Mouse (Mus musculus) embryonic facial prominence, embryonic 14.5 days (tissue): ENCODE data around the gene Nup107. TPM values are rescaled to one million over a fixed set of nuclear protein-coding genes. Genes with fewer than 3 reads are reported as not detected.

Source experiments
- ATAC-seq: fragments of 200-750 bp; cut with Nextera tagmentation; 2 replicates; pipeline ENCODE4 v1.8.0; 2017; ENCODE audit warnings: low read depth, moderate number of reproducible peaks, moderate TSS enrichment
- DNase-seq: peaks from one replicate; pipeline ENCODE4 v3.0.0-alpha.2; 2015; ENCODE audit warnings: low spot score
- H3K27ac ChIP-seq: fragments of 300-500 bp; sonication (generic); replicated peaks from 2 replicates; pipeline ENCODE4 v1.5.1; 2014; ENCODE audit warnings: low read depth, mild to moderate bottlenecking, low read length, moderate library complexity
- H3K27me3 ChIP-seq: fragments of 300-500 bp; sonication (generic); replicated peaks from 2 replicates; pipeline ENCODE4 v1.6.1; 2014; ENCODE audit warnings: low read length; ENCODE audit not compliant: control insufficient read depth, insufficient read depth
- H3K36me3 ChIP-seq: fragments of 300-500 bp; sonication (generic); 2 replicates; pipeline ENCODE4 v1.6.1; 2014; ENCODE audit warnings: low read length, mixed read lengths; ENCODE audit not compliant: control insufficient read depth, insufficient read depth
- H3K4me1 ChIP-seq: fragments of 300-500 bp; sonication (generic); 2 replicates; pipeline ENCODE4 v1.6.1; 2014; ENCODE audit warnings: antibody characterized with exemption, low read length; ENCODE audit not compliant: control insufficient read depth, insufficient read depth
- H3K4me2 ChIP-seq: fragments of 300-500 bp; sonication (generic); 2 replicates; pipeline ENCODE4 v1.6.1; 2014; ENCODE audit warnings: low read depth, mild to moderate bottlenecking, low read length, moderate library complexity, mixed read lengths
- H3K4me3 ChIP-seq: fragments of 300-500 bp; sonication (generic); 2 replicates; pipeline ENCODE4 v1.5.1; 2014; ENCODE audit warnings: low read depth, mild to moderate bottlenecking, low read length
- H3K9ac ChIP-seq: fragments of 300-500 bp; sonication (generic); 2 replicates; pipeline ENCODE4 v1.6.1; 2014; ENCODE audit warnings: low read depth, mild to moderate bottlenecking, low read length, moderate library complexity, mixed read lengths
- H3K9me3 ChIP-seq: fragments of 300-500 bp; sonication (generic); 2 replicates; pipeline ENCODE4 v1.6.1; 2016; ENCODE audit warnings: low read length; ENCODE audit not compliant: control insufficient read depth
- WGBS: fragments of 180-500 bp; shearing (Covaris S2); extraction: QIAGEN DNeasy Blood & Tissue Kit; methylation state at CpG from one replicate; pipeline ENCODE4 v1.1.7; 2014; 5-methylcytosine and 5-hydroxymethylcytosine counted together
- polyA plus RNA-seq: library from polyadenylated mRNA; unstranded; fragments of >200 nt; fragmentation: Nextera tagmentation; extraction: Ambion mirVana; gene quantifications from 2 replicates; pipeline ENCODE4 v1.2.1, GENCODE M21; 2014

Gene Nup107
- polyA plus RNA-seq, 1 experiment from 2014 or later, result 50.6 TPM

DNA sequence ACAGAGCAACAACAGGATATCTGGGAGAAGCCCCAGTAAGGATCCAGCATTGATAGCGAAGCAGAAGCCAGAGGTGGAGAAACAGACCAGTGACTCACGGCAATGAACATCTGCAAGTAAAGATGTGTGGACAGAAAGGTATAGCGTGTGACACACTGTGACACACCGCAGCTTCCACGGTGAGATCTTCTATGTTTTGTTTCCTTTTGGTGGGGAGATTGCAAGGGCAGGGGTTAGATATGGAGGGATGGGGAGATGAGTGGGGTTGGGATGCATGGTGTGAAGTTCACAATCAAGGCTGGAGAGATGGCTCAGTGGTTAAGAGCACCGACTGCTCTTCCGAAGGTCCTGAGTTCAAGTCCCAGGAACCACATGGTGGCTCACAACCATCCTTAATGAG lies 62.4 kb downstream of the Nup107 start:
- no peaks in the 10 kb centered on the region for H3K27me3 ChIP-seq
- H3K27ac ChIP-seq, result no peak overlapping the region
- ATAC-seq (no peak), DNase-seq (no peak)
- no peaks in the 10 kb centered on the region for H3K4me1 ChIP-seq
- WGBS, result 91% methylated on average over 7 of the region's 7 CpGs
- H3K36me3 ChIP-seq, result no peaks in the 10 kb centered on the region
- no peak overlapping the region for H3K4me2 ChIP-seq
- H3K4me3 ChIP-seq, result no peak overlapping the region
- no peaks in the 10 kb centered on the region for H3K9me3 ChIP-seq
- no peak overlapping the region for H3K9ac ChIP-seq

- no peaks in the 10 kb centered on the region for H3K27me3 ChIP-seq
- no peak overlapping the region for H3K9ac ChIP-seq
- DNase-seq, result peak; percentile 32
- H3K4me3 ChIP-seq, result no peak overlapping the region
- H3K36me3 ChIP-seq, result no peaks in the 10 kb centered on the region
- 0 out of 2 replicates have a peak, but pooled peaks have one; percentile 26 for ATAC-seq
- no peak overlapping the region for H3K4me2 ChIP-seq
- H3K27ac ChIP-seq, result no peak overlapping the region
- H3K9me3 ChIP-seq, result no peaks in the 10 kb centered on the region
- no peaks in the 10 kb centered on the region for H3K4me1 ChIP-seq
- WGBS, result 56% methylated on average over 11 of the region's 11 CpGs
Observed at GRCm38 (mm10) chr10:117729139-117729814, 63.2 kb downstream of the Nup107 start.

GRCm38 (mm10) chr10:117728574-117728973 lies 63.9 kb downstream of the Nup107 start:
- no peaks in the 10 kb centered on the region for H3K4me1 ChIP-seq
- H3K9me3 ChIP-seq, result no peaks in the 10 kb centered on the region
- no peaks in the 10 kb centered on the region for H3K27me3 ChIP-seq
- H3K4me3 ChIP-seq, result no peak overlapping the region
- H3K27ac ChIP-seq, result no peak overlapping the region
- DNase-seq (no peak), ATAC-seq (no peak)
- no peaks in the 10 kb centered on the region for H3K36me3 ChIP-seq
- WGBS, result 94% methylated on average over 5 of the region's 5 CpGs
- no peak overlapping the region for H3K4me2 ChIP-seq
- no peak overlapping the region for H3K9ac ChIP-seq

- no peaks in the 10 kb centered on the region for H3K9me3 ChIP-seq
- WGBS, result 81% methylated on average over 9 of the region's 9 CpGs
- H3K4me3 ChIP-seq, result no peak overlapping the region
- H3K4me1 ChIP-seq, result no peaks in the 10 kb centered on the region
- H3K9ac ChIP-seq, result no peak overlapping the region
- no peak for DNase-seq
- no peaks in the 10 kb centered on the region for H3K36me3 ChIP-seq
- no peaks in the 10 kb centered on the region for H3K27me3 ChIP-seq
- H3K4me2 ChIP-seq, result no peak overlapping the region
- H3K27ac ChIP-seq, result no peak overlapping the region
- ATAC-seq, result no peak
Observed at GRCm38 (mm10) chr10:117727518-117728110, 64.9 kb downstream of the Nup107 start.

DNA sequence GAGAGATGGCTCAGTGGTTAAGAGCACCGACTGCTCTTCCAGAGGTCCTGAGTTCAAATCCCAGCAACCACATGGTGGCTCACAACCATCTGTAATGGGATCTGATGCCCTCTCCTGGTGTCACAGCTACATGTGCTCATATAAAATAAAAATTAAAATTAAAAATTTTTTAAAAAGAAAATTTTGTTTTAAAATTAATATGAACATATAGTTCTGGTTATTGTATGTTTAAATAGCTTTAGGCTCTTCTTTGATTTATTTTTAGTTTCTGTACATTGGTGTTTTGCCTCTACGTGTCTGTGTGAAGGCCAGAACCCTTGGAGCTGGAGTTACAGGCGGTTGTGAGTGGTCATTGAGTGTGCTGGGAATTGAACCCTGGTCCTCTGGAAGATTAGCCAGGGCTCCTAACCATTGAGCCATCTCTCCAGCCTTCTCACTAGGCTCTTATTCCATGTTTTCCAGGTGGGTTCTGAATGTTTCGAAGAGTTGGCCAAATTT lies 65.6 kb downstream of the Nup107 start:
- Histone ChIP-seq H3K27me3 (no peaks in the 10 kb centered on the region), H3K27ac (no peak overlapping the region), H3K9me3 (no peaks in the 10 kb centered on the region), H3K4me3 (no peak overlapping the region), H3K4me2 (no peak overlapping the region), H3K4me1 (no peaks in the 10 kb centered on the region), H3K36me3 (no peaks in the 10 kb centered on the region), H3K9ac (no peak overlapping the region)
- no peak for DNase-seq
- no peak for ATAC-seq
- 96% methylated on average over 4 of the region's 4 CpGs for WGBS

- Histone ChIP-seq H3K36me3 (no peaks in the 10 kb centered on the region), H3K9ac (no peak overlapping the region), H3K27ac (no peak overlapping the region), H3K4me2 (no peak overlapping the region), H3K4me1 (no peaks in the 10 kb centered on the region), H3K4me3 (no peak overlapping the region), H3K9me3 (no peaks in the 10 kb centered on the region), H3K27me3 (no peaks in the 10 kb centered on the region)
- WGBS, result 93% methylated on average over 4 of the region's 4 CpGs
- DNase-seq (no peak), ATAC-seq (no peak)
Observed at GRCm38 (mm10) chr10:117726350-117726749, 66.2 kb downstream of the Nup107 start.

DNA sequence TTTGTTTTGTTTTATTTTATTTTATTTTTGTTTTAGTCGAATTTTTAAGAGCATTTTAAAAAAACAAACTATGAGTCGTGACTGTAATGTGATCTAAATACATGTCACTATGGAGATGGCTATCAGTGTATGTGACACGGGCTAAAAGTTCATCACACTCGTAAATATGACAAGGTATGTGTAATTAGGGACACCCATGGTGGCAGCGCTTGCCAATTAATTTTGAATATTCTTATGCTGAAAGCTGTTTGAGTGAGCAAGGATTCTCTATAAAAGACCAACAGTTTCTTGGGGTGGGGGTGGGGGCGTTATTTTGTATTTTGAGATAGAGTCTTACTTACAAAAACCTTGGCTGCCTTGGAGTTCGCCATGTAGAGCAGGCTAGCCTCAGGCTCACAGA lies 66.8 kb downstream of the Nup107 start:
- no peak overlapping the region; the same call in 1 of the 2 replicates for H3K27ac ChIP-seq
- WGBS, result 73% methylated on average over 7 of the region's 7 CpGs
- ATAC-seq (no peak), DNase-seq (no peak)
- H3K4me1 ChIP-seq, result no peaks in the 10 kb centered on the region
- no peaks in the 10 kb centered on the region for H3K9me3 ChIP-seq
- no peak overlapping the region for H3K4me3 ChIP-seq
- H3K27me3 ChIP-seq, result no peaks in the 10 kb centered on the region
- no peaks in the 10 kb centered on the region for H3K36me3 ChIP-seq
- no peak overlapping the region for H3K4me2 ChIP-seq
- no peak overlapping the region for H3K9ac ChIP-seq

- Histone ChIP-seq H3K9me3 (no peaks in the 10 kb centered on the region), H3K9ac (no peak overlapping the region), H3K36me3 (no peaks in the 10 kb centered on the region), H3K27me3 (no peaks in the 10 kb centered on the region), H3K4me3 (no peak overlapping the region), H3K27ac (no peak overlapping the region), H3K4me1 (no peaks in the 10 kb centered on the region), H3K4me2 (no peak overlapping the region)
- DNase-seq, result no peak
- 90% methylated on average over 3 of the region's 3 CpGs for WGBS
- ATAC-seq, result no peak
Observed at GRCm38 (mm10) chr10:117724804-117725361, 67.6 kb downstream of the Nup107 start.
